Mouse (Mus musculus) left cerebral cortex, postnatal 10 days (tissue): ENCODE results near the gene Mpo. TPM values are rescaled to one million over a fixed set of nuclear protein-coding genes. Genes with fewer than 3 reads are reported as not detected.
A peak's percentile ranks its signal among the peaks of the same experiment; 100 is the strongest.

Experiments used
- DNase-seq, 2 experiments: peaks; one replicate each; pipeline ENCODE4 v3.0.0; 2021 to 2022; ENCODE audit warnings: low spot score in 2 of 2, mixed read lengths in 1 of 2; ENCODE audit errors: extremely low spot score in 1 of 2
- intact Hi-C: fragments of 180-260 bp; cut with DNase I; formaldehyde crosslinking; loops from one replicate; pipeline ENCODE4 v1.15.1; 2025
- microRNA-seq: library from miRNA; unstranded; fragments of <30 nt; microRNA quantifications from one replicate; pipeline ENCODE4 v1.2.0, GENCODE M21; 2022
- total RNA-seq, 2 experiments: library from RNA; stranded (reverse); gene quantifications; 2 replicates each; pipeline ENCODE4 v1.2.3; 2021

The Mpo gene
- total RNA-seq, 2 experiments from 2014 or later: not detected

DNA sequence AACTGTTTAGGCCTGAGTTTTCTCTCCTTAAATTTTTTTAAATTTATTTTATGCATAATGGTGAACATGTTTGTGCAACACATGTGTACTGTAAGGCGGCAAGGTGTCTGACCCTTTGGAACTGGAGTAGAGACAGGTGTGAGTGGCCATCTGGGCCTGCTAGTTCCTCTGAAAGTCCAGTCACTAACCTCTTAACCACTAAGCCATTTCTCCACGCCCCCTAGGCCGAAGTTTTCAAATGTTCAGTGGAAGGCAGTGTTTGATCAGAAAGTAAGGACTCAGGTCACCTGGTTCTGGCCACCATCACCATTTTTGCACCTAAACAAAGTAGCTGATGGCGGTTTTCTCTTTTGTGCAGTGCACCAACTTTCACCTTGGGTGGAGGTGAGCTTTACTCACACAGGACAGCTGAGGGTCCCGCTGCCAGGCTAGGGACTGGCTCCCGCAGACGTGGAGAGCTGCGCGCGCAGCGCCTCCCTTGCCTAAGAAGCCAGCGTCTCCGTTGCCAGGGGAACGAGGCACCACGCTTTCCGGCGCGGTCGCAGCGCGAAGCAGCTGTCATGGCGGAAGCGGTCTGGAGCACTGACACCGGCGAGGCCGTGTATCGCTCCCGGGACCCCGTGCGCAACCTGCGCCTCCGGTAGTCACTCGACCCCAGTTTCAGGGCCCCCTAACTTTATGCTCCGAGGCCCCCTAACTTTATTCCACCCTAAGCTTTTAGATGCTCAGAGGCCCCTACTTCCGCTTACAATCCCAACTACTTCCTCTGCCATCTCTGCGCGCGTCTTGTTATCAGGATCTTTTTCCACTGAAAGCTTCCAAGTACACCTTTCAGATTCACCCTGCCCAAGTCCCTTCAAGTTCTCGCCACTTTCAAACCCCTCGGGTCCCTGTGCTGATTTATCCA is 59.6 kb downstream of the Mpo start, which contains the start of gene Mks1:
Gene Mks1 (plus strand): TSS at position 526 of the 907 bp plus-strand sequence.
- intact Hi-C loops: no loop called here

DNA sequence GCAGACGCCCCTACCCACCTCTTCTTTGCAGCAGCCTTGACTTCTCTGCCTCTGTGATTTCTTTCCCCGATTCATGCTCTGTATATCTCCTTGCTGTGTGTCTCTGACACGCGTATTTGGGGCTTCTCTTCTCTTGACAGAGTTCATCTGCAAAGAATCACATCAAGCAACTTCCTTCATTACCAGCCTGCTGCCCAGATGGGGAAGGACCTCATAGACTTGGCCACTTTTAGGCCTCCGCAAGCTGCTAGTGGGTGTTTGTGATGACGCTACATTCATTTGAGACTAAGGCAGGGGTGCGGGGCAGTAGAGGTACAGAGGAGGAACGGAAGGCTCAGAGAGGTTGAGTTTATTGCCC is 60.2 kb downstream of the Mpo start:
- intact Hi-C loops: no loop called here
- no peak for DNase-seq

More for the DNA sequence above, 59.6 kb downstream of the Mpo start, which contains the start of gene Mks1:
- DNase-seq: peak; percentile 88 to 95

Small RNA genes lying within 50 kb of the gene (microRNA-seq; reads per million reads assigned to microRNA genes)
- gene Mir142: not detected
- not detected for gene Mir142b

Other genes starting within 250 kb of the Mpo start
- not detected for gene Gm11492, start 226.9 kb upstream of the Mpo start, total RNA-seq
- gene Sept4, start 224.7 kb upstream of the Mpo start, total RNA-seq: 10 to 100 TPM; 55.2 to 58.6 TPM
- gene Mtmr4, start 201.4 kb upstream of the Mpo start, total RNA-seq: 10 to 100 TPM; 82.6 to 90.3 TPM
- gene Hsf5, start 176.4 kb upstream of the Mpo start, total RNA-seq: under 1 TPM; 0.24 to 0.56 TPM
- gene Rnf43, start 130.9 kb upstream of the Mpo start, total RNA-seq: 1 to 10 TPM; 2.3 to 3.2 TPM
- gene Supt4a, start 56.0 kb upstream of the Mpo start, total RNA-seq: 10 to 100 TPM; 48.5 to 57.1 TPM
- 100 to 1,000 TPM; 148 to 150 TPM for gene Tspoap1, start 33.0 kb upstream of the Mpo start, total RNA-seq
- 1 to 10 TPM; 1.5 to 2.7 TPM for gene Lpo, start 34.7 kb downstream of the Mpo start, total RNA-seq
- 1 to 10 TPM; 4.6 to 5.0 TPM for gene Mks1, start 59.6 kb downstream of the Mpo start, total RNA-seq
- gene Epx, start 82.0 kb downstream of the Mpo start, total RNA-seq: under 1 TPM; 0.36 to 0.77 TPM
- not detected for gene Olfr462, start 98.7 kb downstream of the Mpo start, total RNA-seq
- gene Olfr463, start 103.8 kb downstream of the Mpo start, total RNA-seq: not detected
- gene Olfr464, start 127.4 kb downstream of the Mpo start, total RNA-seq: under 1 TPM in 1 of 2 experiments, not detected in 1; 0.22 TPM
- 100 to 1,000 TPM; 373 to 406 TPM for gene Dynll2, start 194.0 kb downstream of the Mpo start, total RNA-seq